Mouse (Mus musculus) cerebellum, postnatal 10 days (tissue): ENCODE results near the gene Zfp981.
"Not testable (repeated sequence)": the region's sequence is repeated elsewhere in the genome, so short reads cannot be mapped to it uniquely, and the experiment has no call there.

Experiments
- DNase-seq, 2 experiments: peaks; one replicate each; pipeline ENCODE4 v3.0.0; 2021; ENCODE audit warnings: mixed read lengths in 2 of 2

The Zfp981 gene

DNA sequence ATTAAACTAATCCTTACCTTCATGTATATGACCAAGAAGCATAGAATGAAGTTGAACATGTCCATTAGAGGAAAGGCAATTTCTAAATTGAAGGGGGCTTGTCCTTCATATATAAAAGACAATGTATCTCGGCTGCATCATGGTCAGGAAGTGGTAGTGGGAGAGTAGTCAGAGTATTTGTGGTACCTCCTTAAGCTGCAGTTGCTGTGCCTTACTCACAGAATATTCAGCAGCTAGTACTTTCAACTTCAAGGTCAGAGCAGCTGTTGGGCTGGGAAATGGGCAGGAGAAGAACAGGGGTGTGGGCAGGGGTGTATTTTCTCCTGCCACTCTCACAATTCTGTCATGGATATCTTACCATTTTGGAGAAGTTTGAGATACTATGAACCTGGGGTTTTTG is 15.1 kb upstream of the Zfp981 start:
- DNase-seq: not testable (repeated sequence)

DNA sequence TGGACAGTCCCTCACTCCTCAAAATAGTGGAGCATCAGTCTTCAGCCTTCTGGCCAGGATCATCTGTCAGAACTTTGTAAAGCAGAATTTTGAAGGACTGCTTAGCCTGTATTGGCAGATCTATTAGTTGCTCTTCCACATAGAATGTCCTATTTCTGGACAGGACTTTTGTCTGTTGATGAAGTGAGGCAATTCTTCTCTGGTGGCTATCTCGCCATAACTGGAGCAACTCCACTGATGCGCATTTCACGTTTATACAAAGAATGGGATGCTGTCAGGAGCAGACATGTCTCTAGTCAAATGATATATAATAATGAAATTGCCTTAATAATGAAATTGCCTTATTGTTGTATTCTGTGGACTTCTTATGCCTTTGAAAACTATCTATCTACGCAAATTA is 12.6 kb upstream of the Zfp981 start:
- not testable (repeated sequence) for DNase-seq

DNA sequence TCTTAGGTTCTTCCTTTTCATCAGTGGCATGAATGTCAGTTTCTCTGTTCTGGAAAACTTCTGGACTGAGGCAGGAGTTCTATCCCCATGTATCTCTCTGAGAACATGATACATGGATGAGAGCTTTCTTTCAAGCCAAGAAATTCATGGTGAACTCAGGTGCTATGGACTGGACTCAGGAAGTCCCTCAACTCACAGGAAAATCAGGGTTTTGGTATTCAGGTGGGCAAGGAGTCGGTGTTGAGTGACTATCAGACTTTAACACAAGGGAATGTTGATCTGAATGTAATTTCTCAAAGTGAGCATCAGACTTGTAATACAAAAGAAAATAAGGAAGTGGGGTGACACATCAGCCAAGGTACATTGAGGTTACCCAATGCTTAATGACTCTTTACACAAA is 9.8 kb upstream of the Zfp981 start:
- DNase-seq: not testable (repeated sequence)

DNA sequence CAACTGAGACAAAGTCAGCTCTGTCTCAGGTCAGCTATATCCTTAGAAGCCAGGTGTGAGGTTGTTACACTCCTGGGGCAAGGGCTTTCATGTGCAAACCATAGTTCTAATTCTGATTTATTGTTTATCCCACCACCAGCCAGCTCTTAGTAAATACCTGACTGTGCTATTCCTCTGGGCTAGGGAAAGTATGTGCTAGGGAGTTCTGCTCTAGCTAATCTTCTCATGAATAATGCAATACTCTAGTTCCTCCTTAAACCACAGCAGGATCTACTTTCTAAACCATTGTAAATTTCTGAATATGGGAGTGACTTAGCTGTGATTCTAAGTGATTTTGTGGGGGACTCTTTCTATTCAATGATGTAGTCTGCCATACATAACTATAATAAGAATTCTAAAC is 9.4 kb upstream of the Zfp981 start:
- no peak for DNase-seq

DNA sequence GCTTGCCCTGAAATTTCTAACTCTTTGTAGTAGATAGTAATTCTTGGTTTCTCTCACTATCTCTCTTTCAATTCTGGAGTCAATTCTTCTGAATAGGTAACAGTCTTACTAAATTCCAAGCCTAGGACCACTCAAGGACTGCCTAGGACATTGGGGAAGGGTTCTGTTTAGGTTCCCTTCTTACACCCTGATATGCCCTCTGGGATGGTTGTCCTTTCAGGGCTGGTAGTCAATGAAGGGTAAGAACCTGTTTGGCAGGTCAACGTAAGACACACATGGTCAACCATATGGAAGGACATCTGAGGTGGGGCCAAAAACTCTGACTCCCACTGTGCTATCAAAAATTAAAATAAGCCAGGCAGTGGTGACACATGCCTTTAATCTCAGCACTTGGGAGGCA is 9.0 kb upstream of the Zfp981 start:
- DNase-seq: no peak

DNA sequence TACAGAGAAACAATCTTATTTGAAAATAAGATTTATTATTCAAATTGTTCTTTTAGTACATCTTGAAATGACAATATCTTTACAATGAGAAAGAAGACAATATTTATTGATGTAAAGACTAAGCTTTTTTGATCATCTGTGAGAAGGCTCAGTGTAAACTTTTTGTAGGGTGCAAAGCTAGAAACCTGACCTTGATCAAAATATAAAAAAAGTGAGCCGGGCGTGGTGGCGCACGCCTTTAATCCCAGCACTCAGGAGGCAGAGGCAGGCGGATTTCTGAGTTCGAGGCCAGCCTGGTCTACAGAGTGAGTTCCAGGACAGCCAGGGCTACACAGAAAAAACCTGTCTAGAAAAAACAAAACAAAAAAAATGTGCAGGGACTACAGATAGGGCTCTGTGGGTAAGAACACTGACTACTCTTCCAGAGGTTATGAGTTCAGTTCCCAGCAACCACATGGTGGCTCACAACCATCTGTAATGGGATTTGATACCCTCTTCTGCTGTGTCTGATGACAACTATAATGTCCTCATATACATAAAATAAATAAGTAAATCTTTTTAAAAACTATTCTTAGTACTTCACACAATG is 8.4 kb upstream of the Zfp981 start:
- DNase-seq: not testable (repeated sequence)

DNA sequence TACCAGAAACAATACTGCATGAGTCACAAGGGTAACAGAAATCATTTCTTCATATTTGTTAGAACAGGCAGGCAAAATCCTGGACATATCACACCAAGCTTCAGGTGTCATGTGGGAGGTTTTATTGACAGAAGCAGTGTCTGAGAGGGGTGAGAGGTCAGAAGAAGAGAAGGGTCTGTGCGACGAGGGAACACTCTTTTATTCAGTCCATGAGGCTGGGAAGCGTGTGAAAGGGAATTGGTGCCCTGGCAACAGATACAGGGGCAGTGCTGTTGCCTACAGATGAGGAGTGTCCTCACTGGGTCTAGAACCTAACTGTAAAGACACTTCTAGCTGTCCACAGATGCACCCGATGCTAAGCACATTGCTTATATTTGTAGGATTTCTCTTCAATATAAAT is 6.8 kb upstream of the Zfp981 start:
- no peak for DNase-seq

DNA sequence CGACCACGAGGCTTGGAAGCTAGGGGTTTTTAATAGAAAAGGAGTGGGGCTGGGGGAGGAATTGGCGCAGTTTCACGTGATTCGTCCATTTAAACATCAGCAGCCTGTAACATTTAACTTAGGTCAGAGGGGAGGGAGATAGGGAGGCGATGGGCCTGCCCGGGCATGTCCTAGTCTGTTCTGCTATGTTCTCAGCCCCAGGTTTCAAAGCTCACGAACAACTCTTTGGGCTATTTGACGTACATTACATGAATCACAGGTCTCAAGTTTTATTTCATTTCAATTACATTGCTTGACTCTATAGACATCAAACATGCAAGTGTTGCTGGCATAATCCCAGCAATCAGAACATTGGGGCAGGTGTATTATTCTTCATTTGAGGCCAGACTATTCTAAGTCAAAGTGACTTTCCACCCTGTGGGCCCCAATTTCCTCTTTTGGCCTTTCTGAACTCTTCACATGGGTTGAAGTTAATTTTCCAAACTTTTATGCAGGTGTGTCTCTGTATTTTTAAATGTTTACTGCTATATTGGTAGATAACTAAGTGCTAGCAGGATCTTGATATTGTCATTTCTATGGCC is 4.0 kb upstream of the Zfp981 start:
- not testable (repeated sequence) for DNase-seq

DNA sequence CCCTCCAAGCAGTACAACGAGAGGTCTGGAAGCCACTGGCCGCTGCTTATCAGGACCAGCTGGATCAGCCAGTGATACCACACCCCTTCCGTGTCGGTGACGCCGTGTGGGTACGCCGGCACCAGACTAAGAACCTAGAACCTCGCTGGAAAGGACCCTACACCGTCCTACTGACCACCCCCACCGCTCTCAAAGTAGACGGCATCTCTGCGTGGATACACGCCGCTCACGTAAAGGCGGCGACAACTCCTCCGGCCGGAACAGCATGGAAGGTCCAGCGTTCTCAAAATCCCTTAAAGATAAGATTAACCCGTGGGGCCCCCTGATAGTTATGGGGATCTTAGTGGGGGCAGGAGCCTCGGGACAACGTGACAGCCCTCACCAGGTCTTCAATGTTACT is 7.2 kb downstream of the Zfp981 start:
- not testable (repeated sequence) for DNase-seq

DNA sequence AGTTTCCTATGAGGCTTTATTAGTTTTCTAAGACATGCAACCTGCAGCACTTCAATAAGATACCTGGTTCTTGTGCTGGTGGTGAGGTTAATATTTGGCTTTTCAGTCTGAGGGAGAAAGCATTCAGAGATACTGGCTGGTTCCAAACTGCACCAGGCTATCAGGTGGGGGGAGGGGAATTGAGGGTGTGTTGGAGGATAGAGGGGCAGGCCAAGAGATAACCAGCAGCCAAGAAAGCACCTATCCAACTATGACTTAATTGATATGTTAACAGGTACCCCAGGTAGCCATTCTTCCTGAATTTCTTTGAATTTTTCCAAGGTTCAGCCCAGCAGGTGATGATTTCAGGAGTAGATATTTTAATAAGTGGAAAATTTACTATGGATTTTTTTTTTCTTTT is 10.0 kb downstream of the Zfp981 start:
- DNase-seq: not testable (repeated sequence)

DNA sequence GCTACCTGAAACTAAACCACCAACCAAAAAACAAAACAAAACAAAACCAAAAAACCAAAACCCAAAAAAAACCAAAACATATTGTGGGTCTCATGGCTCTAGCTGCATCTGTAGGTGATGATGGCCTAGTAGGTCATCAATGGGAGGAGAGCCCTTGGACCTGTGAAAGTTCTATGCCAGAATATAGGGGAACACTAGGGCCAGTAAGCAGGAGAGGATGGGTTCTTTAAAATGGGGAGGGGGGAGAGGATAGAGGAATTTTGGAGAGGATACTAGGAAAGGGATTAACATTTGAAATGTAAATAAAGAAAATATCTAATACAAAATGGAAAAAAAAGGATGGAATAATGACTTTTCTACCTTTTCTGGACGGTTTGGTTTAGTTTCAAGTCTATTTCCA is 14.6 kb downstream of the Zfp981 start:
- DNase-seq: no peak

DNA sequence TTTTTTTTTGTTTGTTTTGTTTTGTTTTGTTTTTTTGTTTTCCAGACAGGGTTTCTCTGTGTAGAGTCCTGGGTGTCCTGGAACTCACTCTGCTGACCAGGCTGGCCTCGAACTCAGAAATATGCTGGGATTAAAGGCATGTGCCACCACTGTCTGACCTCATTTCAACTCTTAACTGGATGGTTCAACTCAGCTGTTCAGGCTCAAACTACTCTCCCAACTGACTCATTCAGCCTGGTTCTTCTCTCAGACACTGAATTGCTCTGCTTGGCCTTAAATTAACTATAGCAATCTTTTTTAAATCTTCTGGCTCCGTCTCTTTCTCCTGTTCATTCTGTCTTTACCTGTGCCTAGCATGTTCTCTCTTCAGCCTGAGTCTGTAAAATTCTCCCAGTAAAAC is 15.3 kb downstream of the Zfp981 start:
- DNase-seq: not testable (repeated sequence)

DNA sequence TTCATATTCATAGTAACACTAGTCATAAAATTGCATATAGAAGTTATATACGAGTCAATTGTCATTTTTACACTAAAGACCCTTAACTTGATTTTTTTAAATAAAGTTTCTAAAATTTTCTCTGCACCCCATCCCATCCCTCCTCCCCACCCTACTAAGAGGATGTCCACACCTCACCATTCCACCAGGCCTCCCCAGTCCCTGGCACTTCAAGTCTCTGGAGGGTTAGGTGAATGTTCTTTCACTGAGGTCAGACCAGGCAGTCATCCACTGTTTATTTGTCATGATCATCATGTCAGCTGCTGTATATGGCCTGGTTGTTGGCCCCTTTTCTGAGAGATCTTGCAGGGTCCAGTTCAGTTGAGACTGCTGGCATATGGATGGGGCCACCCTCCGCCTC is 18.9 kb downstream of the Zfp981 start:
- DNase-seq: no peak

DNA sequence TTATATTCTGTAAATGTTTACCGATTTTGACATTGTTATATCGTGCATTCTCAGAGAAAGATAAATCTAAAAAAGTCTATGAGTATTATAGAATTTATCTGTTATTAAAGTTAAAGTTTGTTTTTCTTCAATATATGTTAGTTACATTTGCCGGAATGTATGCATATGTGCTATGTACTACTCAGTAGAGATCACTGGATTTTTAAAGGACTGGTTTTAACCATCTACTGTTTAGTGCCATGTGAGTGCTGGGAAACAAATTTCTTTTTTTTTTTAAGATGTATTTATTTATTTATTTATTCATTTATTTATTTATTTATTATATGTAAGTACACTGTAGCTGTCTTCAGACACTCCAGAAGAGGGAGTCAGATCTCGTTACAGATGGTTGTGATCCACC is 32.7 kb downstream of the Zfp981 start:
- DNase-seq: no peak

DNA sequence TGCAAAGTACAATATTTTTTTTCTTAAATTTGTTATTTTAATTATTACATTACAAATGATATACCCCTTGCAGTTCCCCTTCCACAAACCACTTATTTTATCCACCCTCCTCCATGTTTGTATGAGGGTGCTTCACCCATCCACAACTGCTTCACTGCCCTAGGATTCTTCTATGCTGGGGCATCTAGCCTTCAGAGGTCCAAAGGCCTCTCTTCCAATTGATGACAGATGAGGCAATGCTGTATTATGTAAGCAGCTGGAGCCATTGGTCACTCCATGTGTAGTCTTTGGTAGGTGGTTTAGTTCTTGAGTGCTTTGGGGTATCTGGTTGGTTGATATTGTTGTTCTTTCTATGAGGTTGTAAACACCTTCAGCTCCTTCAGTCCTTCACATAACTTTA is 34.1 kb downstream of the Zfp981 start:
- DNase-seq: no peak

DNA sequence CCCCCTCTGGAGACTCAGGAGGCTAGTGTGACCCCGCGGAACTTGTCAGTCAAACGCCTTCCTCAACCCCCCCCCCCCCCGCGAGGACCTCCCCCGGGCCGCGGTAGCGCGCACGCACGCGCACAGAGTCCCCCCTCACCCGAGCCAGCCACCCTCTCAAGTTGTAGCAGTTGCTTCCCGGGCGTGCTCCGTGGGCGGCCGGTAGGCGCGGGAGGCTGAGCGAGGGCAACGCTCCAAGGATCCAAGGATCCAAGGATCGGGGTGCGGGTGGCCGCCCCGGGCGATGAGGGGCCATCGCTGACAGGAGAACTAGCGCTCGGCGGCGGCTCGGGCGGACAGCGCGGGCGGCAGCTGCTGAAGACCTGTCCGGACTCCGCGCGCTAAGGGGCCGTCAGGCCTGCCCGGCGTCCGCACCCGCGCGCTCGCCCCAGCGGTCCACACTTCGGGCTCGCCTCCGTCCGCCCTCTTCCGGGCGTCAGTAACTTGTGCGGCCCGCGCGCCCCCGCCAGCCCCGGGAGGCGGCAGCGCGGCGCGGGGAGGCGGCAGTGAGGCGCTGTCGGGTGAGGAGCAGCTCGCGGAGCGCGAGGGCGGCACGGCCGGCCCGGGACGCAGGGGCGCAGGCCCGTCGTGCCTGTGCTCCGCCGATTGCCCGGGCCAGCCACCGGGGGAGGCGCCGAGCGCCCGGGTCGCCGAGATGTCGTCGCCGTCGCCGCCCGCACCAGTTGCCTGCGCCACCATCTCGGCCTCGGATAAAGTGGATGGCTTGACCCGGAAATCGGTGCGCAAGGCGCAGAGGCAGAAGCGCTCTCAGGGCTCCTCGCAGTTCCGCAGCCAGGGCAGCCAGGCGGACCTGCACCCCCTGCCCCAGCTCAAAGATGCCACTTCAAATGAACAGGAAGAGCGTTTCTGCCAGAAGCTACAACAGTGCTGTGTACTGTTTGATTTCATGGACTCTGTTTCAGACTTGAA is 78.4 kb downstream of the Zfp981 start:
- not testable (repeated sequence) for DNase-seq
